In the genomic region with DNA sequence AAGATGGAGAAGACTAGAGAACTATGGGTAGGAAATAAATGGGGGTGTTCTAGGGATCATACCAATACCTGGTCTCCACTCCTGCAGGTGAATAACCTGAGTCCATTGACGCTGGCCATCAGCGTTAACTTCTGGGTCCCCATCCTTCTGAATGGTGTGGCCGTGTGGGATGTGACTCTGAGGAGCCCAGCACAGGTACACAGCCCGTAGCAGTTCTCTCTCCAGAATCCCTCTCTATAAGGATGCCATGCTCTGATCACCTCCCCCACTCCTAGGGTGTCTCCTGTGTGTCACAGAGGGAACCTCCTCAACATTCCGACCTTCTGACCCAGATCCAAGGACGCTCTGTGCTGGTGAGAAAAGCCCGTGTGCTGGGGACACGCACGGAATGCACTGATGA, we compare ENCODE assay signal across 27 mouse cellular contexts. TPM values are rescaled to one million over a fixed set of nuclear protein-coding genes. Genes with fewer than 3 reads are reported as not detected.
A peak's percentile ranks its signal among the peaks of the same experiment; 100 is the strongest.
DNase-seq lines count a peak whose midpoint lies in the region; ATAC-seq and TF ChIP-seq lines count a peak whose summit lies in the region.
"Had no signal": no experiment of that assay in that cellular context is flagged by ENCODE, and none has a peak within 500 bp of the region (broad histone marks: within the 10 kb centered on the region; RNA-seq: fewer than 3 reads in every experiment).

No protein-coding gene starts in this region.

- H3K4me1 ChIP-seq in heart, embryonic 12.5 days (replicated peaks) = peaks cover 8% of the 10 kb centered on the region; the same call in 1 of the 2 replicates
- peaks cover 4% of the 10 kb centered on the region; the same call in 1 of the 2 replicates for H3K4me1 ChIP-seq in heart, embryonic 10.5 days
- H3K4me1 ChIP-seq in testis, adult 2 months (ENCODE audit: control insufficient read depth, insufficient read depth, low read length) = peaks cover 4% of the 10 kb centered on the region
- H3K4me1 ChIP-seq: forebrain, embryonic 10.5 days; forebrain, embryonic 13.5 days; hindbrain, embryonic 10.5 days; hindbrain, embryonic 13.5 days; intestine, embryonic 15.5 days had no signal

- H3K9me3 ChIP-seq in heart, embryonic 12.5 days (replicated peaks) = 0 out of 2 replicates have a peak, but pooled peaks cover 6% of the 10 kb centered on the region
- H3K9me3 ChIP-seq in heart, embryonic 10.5 days = no peaks in the 10 kb centered on the region
- H3K9me3 ChIP-seq: forebrain, embryonic 10.5 days; forebrain, embryonic 13.5 days; heart, embryonic 15.5 days; hindbrain, embryonic 10.5 days; hindbrain, embryonic 13.5 days; intestine, embryonic 15.5 days had no signal

- H3K27me3 ChIP-seq in heart, embryonic 12.5 days (replicated peaks) = no peaks in the 10 kb centered on the region
- H3K27me3 ChIP-seq in heart, embryonic 10.5 days (ENCODE audit: insufficient read depth, poor library complexity, severe bottlenecking) = no peaks in the 10 kb centered on the region
- no peaks in the 10 kb centered on the region for H3K27me3 ChIP-seq in testis, adult 2 months (ENCODE audit: control insufficient read depth, insufficient read depth, low read length)
- H3K27me3 ChIP-seq: forebrain, embryonic 13.5 days; heart, embryonic 15.5 days; hindbrain, embryonic 13.5 days; intestine, embryonic 15.5 days had no signal

- H3K27ac ChIP-seq in heart, embryonic 12.5 days (ENCODE audit: poor library complexity, severe bottlenecking) = no peak overlapping the region
- H3K27ac ChIP-seq in heart, embryonic 10.5 days = no peak overlapping the region
- H3K27ac ChIP-seq in testis, adult 2 months (ENCODE audit: control insufficient read depth, insufficient read depth, low read depth, low read length) = peak overlapping the region; percentile 47
- H3K27ac ChIP-seq: forebrain, embryonic 10.5 days; forebrain, embryonic 13.5 days; heart, embryonic 15.5 days; hindbrain, embryonic 10.5 days; hindbrain, embryonic 13.5 days; intestine, embryonic 15.5 days had no signal

- H3K36me3 ChIP-seq in heart, embryonic 12.5 days = peaks cover 5% of the 10 kb centered on the region; the same call in 1 of the 2 replicates
- peaks cover 4% of the 10 kb centered on the region; the same call in 1 of the 2 replicates for H3K36me3 ChIP-seq in heart, embryonic 10.5 days
- no peaks in the 10 kb centered on the region for H3K36me3 ChIP-seq in testis, adult 2 months (ENCODE audit: control insufficient read depth, insufficient read depth, low read length)
- H3K36me3 ChIP-seq: forebrain, embryonic 10.5 days; heart, embryonic 15.5 days; hindbrain, embryonic 10.5 days; hindbrain, embryonic 13.5 days; intestine, embryonic 15.5 days had no signal

- no peak overlapping the region for H3K4me2 ChIP-seq in heart, embryonic 12.5 days
- H3K4me2 ChIP-seq: forebrain, embryonic 13.5 days; heart, embryonic 15.5 days; hindbrain, embryonic 13.5 days; intestine, embryonic 15.5 days had no signal

- TF ChIP-seq CTCF in testis, adult 2 months (IDR thresholded peaks at IDR 0.05; ENCODE audit: control insufficient read depth, insufficient read depth, insufficient replicate concordance, low read depth, low read length) = no peak

- intact Hi-C loops in heart, postnatal 10 days (cut with DNase I) = no loop called here
- intact Hi-C loops in heart, postnatal 36 days (cut with DNase I) = loop anchor here (10.0 kb wide), 1 partner anchor 408 kb away; no protein-coding TSS in a partner anchor

- TF ChIP-seq POLR2A in testis, adult 2 months (IDR thresholded peaks at IDR 0.05; ENCODE audit: control insufficient read depth, low read depth, low read length) = peak; percentile 27; the same call in 1 of the 2 replicates

- ATAC-seq in heart, embryonic 12.5 days (ENCODE audit: insufficient number of reproducible peaks, low FRiP score) = no peak
- ATAC-seq: activated CD4-positive, CD25-positive, alpha-beta regulatory T cell, adult 4 months; forebrain, embryonic 13.5 days; forebrain, embryonic 16.5 days; hindbrain, embryonic 16.5 days; intestine, embryonic 15.5 days had no signal

- peak; percentile 91 for DNase-seq in heart, adult 11 months
- peak; percentile 50 for DNase-seq in heart, embryonic 10.5 days (ENCODE audit: low spot score)
- no peak for DNase-seq in heart, postnatal 4 days
- DNase-seq in heart, postnatal 10 days = peak; percentile 26 to 29
- DNase-seq in heart, postnatal 36 days = no peak
- no peak for DNase-seq in testis, postnatal 10 days (ENCODE audit: low spot score)
- DNase-seq: adrenal gland, postnatal 10 days; cerebellum, adult 18-20 months; cerebellum, adult 9-10 months; cerebellum, postnatal 14 days; gastrocnemius, postnatal 10 days; gastrocnemius, postnatal 36 days; kidney, adult 11 months had no signal

- WGBS in heart, embryonic 12.5 days = 69% methylated on average over 9 of the region's 9 CpGs
- 72% methylated on average over 9 of the region's 9 CpGs for WGBS in heart, embryonic 10.5 days

- no peak overlapping the region for H3K4me3 ChIP-seq in heart, embryonic 12.5 days
- no peak overlapping the region for H3K4me3 ChIP-seq in heart, embryonic 10.5 days
- H3K4me3 ChIP-seq in testis, adult 2 months (ENCODE audit: control insufficient read depth, low read depth, low read length) = peak overlapping the region; percentile 81
- H3K4me3 ChIP-seq: forebrain, embryonic 10.5 days; forebrain, embryonic 13.5 days; heart, embryonic 15.5 days; hindbrain, embryonic 10.5 days; hindbrain, embryonic 13.5 days; intestine, embryonic 15.5 days had no signal

- no peak overlapping the region for H3K9ac ChIP-seq in heart, embryonic 12.5 days
- H3K9ac ChIP-seq: forebrain, embryonic 13.5 days; heart, embryonic 15.5 days; hindbrain, embryonic 13.5 days; intestine, embryonic 15.5 days had no signal

RNA-seq across cellular contexts. Expression of a gene that starts 3.1 kb away (rescaled TPM):
- 632 and 633 TPM in 2 replicates for polyA plus RNA-seq in heart, embryonic 12.5 days (2016; fragmentation: Nextera tagmentation; extraction: Ambion mirVana)
- polyA plus RNA-seq in heart, embryonic 10.5 days (2016; fragmentation: Nextera tagmentation; extraction: Ambion mirVana) = 258 and 459 TPM in 2 replicates
- total RNA-seq in heart, postnatal 4 days (2021) = 1,000 to 10,000 TPM; 1,037 to 1,183 TPM
- total RNA-seq in heart, postnatal 10 days (2021) = 1,000 to 10,000 TPM; 1,342 to 1,375 TPM
- 1,000 to 10,000 TPM; 2,318 to 2,864 TPM for total RNA-seq in heart, postnatal 36 days (2021)
- polyA plus RNA-seq in testis, adult 2 months (2012; rRNA removed) = 0.35 and 0.52 TPM in 2 replicates
- polyA plus RNA-seq: activated CD4-positive, CD25-positive, alpha-beta regulatory T cell, adult 4 months; forebrain, embryonic 10.5 days; forebrain, embryonic 13.5 days; forebrain, embryonic 16.5 days; hindbrain, embryonic 10.5 days had no signal

RNA-seq across cellular contexts. Expression of a gene that starts 34.1 kb away (rescaled TPM):
- 15.3 and 15.7 TPM in 2 replicates for polyA plus RNA-seq in heart, embryonic 12.5 days (2016; fragmentation: Nextera tagmentation; extraction: Ambion mirVana)
- polyA plus RNA-seq in heart, embryonic 10.5 days (2016; fragmentation: Nextera tagmentation; extraction: Ambion mirVana) = 16.6 and 17.5 TPM in 2 replicates
- total RNA-seq in heart, postnatal 4 days (2021) = 10 to 100 TPM; 13.3 to 13.8 TPM
- total RNA-seq in heart, postnatal 10 days (2021) = 10 to 100 TPM; 11.7 to 13.3 TPM
- total RNA-seq in heart, postnatal 36 days (2021) = 1 to 10 TPM; 7.4 to 8.4 TPM
- 11.4 and 12.1 TPM in 2 replicates for polyA plus RNA-seq in testis, adult 2 months (2012; rRNA removed)

RNA-seq across cellular contexts. Expression of a gene that starts 34.8 kb away (rescaled TPM):
- polyA plus RNA-seq in heart, embryonic 12.5 days (2016; fragmentation: Nextera tagmentation; extraction: Ambion mirVana) = 7.1 and 7.5 TPM in 2 replicates
- polyA plus RNA-seq in heart, embryonic 10.5 days (2016; fragmentation: Nextera tagmentation; extraction: Ambion mirVana) = 7.1 and 7.2 TPM in 2 replicates
- total RNA-seq in heart, postnatal 4 days (2021) = 1 to 10 TPM; 5.3 to 6.8 TPM
- total RNA-seq in heart, postnatal 10 days (2021) = 1 to 10 TPM; 4.5 to 5.4 TPM
- 1 to 10 TPM; 2.9 to 4.2 TPM for total RNA-seq in heart, postnatal 36 days (2021)
- 8.1 and 9.5 TPM in 2 replicates for polyA plus RNA-seq in testis, adult 2 months (2012; rRNA removed)

RNA-seq across cellular contexts. Expression of a gene that starts 43.5 kb away (rescaled TPM):
- polyA plus RNA-seq in heart, embryonic 12.5 days (2016; fragmentation: Nextera tagmentation; extraction: Ambion mirVana) = 198 and 202 TPM in 2 replicates
- 144 and 202 TPM in 2 replicates for polyA plus RNA-seq in heart, embryonic 10.5 days (2016; fragmentation: Nextera tagmentation; extraction: Ambion mirVana)
- 100 to 1,000 TPM; 101 to 108 TPM for total RNA-seq in heart, postnatal 4 days (2021)
- 10 to 100 TPM; 52.1 to 57.0 TPM for total RNA-seq in heart, postnatal 10 days (2021)
- 10 to 100 TPM; 17.4 to 20.8 TPM for total RNA-seq in heart, postnatal 36 days (2021)
- polyA plus RNA-seq in testis, adult 2 months (2012; rRNA removed) = 3.7 and 5.2 TPM in 2 replicates

RNA-seq across cellular contexts. Expression of a gene that starts 48.9 kb away (rescaled TPM):
- polyA plus RNA-seq in heart, embryonic 12.5 days (2016; fragmentation: Nextera tagmentation; extraction: Ambion mirVana) = 0.71 TPM in 1 of 2 replicates, not detected in the other
- polyA plus RNA-seq in heart, embryonic 10.5 days (2016; fragmentation: Nextera tagmentation; extraction: Ambion mirVana) = not detected in 2 replicates
- under 1 TPM in 1 of 2 experiments, not detected in 1; 0.56 TPM for total RNA-seq in heart, postnatal 4 days (2021)
- not detected for total RNA-seq in heart, postnatal 10 days (2021)
- 1 to 10 TPM in 1 of 2 experiments, under 1 TPM in 1; 0.36 to 1.2 TPM for total RNA-seq in heart, postnatal 36 days (2021)
- polyA plus RNA-seq in testis, adult 2 months (2012; rRNA removed) = 21.1 and 21.4 TPM in 2 replicates
- total RNA-seq: ES-E14; gastrocnemius, postnatal 36 days had no signal
- polyA plus RNA-seq: embryonic facial prominence, embryonic 11.5 days; embryonic facial prominence, embryonic 14.5 days; forebrain, embryonic 10.5 days; forebrain, embryonic 13.5 days; forebrain, embryonic 16.5 days; hindbrain, embryonic 10.5 days; hindbrain, embryonic 13.5 days; hindbrain, embryonic 16.5 days; intestine, embryonic 15.5 days had no signal

Comparison
In these comparisons a context has a peak if more than half of its experiments do, and no peak if none do; other contexts are left out.
1. DNase-seq: peak in heart, adult 11 months (single experiment), heart, embryonic 10.5 days (single experiment) and heart, postnatal 10 days (2 of 2); none in heart, postnatal 4 days (single experiment), heart, postnatal 36 days (0 of 2) and testis, postnatal 10 days (single experiment).